Mouse (Mus musculus): ENCODE results near the gene Aqp1. TPM values are rescaled to one million over a fixed set of nuclear protein-coding genes. Genes with fewer than 3 reads are reported as not detected.

The Aqp1 gene
- polyA plus RNA-seq, 1 experiment: 21.6 TPM

GRCm38 (mm10) chr6:55391814-55392213 is 55.6 kb downstream of the Aqp1 start:
- TF ChIP-seq CTCF (IDR thresholded peaks at IDR 0.05; ENCODE audit: borderline replicate concordance, extremely low read depth, insufficient read depth, insufficient read length) (no peak), POLR2A (IDR thresholded peaks at IDR 0.05; ENCODE audit: borderline replicate concordance, extremely low read depth, insufficient read depth, insufficient read length, poor library complexity, severe bottlenecking) (no peak)
- DNase-seq (ENCODE audit: low read depth): peak; percentile 79

- TF ChIP-seq CTCF (IDR thresholded peaks at IDR 0.05; ENCODE audit: borderline replicate concordance, extremely low read depth, insufficient read depth, insufficient read length) (peak; percentile 85), POLR2A (IDR thresholded peaks at IDR 0.05; ENCODE audit: borderline replicate concordance, extremely low read depth, insufficient read depth, insufficient read length, poor library complexity, severe bottlenecking) (no peak)
- DNase-seq (ENCODE audit: low read depth): peak; percentile 87
These were observed 56.2 kb downstream of the Aqp1 start for GRCm38 (mm10) chr6:55392453-55392852.

- TF ChIP-seq POLR2A (IDR thresholded peaks at IDR 0.05; ENCODE audit: borderline replicate concordance, extremely low read depth, insufficient read depth, insufficient read length, poor library complexity, severe bottlenecking) (no peak), CTCF (IDR thresholded peaks at IDR 0.05; ENCODE audit: borderline replicate concordance, extremely low read depth, insufficient read depth, insufficient read length) (no peak)
- peak; percentile 93 for DNase-seq (ENCODE audit: low read depth)
These were observed 58.6 kb downstream of the Aqp1 start for GRCm38 (mm10) chr6:55394854-55395253.

GRCm38 (mm10) chr6:55396176-55396575 is 59.9 kb downstream of the Aqp1 start:
- TF ChIP-seq CTCF (IDR thresholded peaks at IDR 0.05; ENCODE audit: borderline replicate concordance, extremely low read depth, insufficient read depth, insufficient read length) (no peak), POLR2A (IDR thresholded peaks at IDR 0.05; ENCODE audit: borderline replicate concordance, extremely low read depth, insufficient read depth, insufficient read length, poor library complexity, severe bottlenecking) (no peak)
- DNase-seq (ENCODE audit: low read depth): peak; percentile 70

GRCm38 (mm10) chr6:55396622-55397041 is 60.4 kb downstream of the Aqp1 start:
- TF ChIP-seq CTCF (IDR thresholded peaks at IDR 0.05; ENCODE audit: borderline replicate concordance, extremely low read depth, insufficient read depth, insufficient read length): no peak
- TF ChIP-seq POLR2A (IDR thresholded peaks at IDR 0.05; ENCODE audit: borderline replicate concordance, extremely low read depth, insufficient read depth, insufficient read length, poor library complexity, severe bottlenecking): no peak
- peak; percentile 82 for DNase-seq (ENCODE audit: low read depth)

Other genes starting within 250 kb of the Aqp1 start
- 1.9 and 2.1 TPM in 2 replicates for gene Crhr2, start 203.4 kb upstream of the Aqp1 start, polyA plus RNA-seq (2012; rRNA removed)
- not detected in 2 replicates for gene Inmt, start 161.4 kb upstream of the Aqp1 start, polyA plus RNA-seq (2012; rRNA removed)
- gene Mindy4, start 133.0 kb upstream of the Aqp1 start, polyA plus RNA-seq (2012; rRNA removed): 10.9 and 13.7 TPM in 2 replicates
- not detected in 2 replicates for gene Ghrhr, start 39.9 kb downstream of the Aqp1 start, polyA plus RNA-seq (2012; rRNA removed)
- gene Adcyap1r1, start 115.5 kb downstream of the Aqp1 start, polyA plus RNA-seq (2012; rRNA removed): 44.6 and 69.0 TPM in 2 replicates

Data from brain, embryonic 14.5 days (tissue).